Mouse (Mus musculus) embryo, embryonic 11.5 days (tissue): ENCODE measurements around the gene Ppm1b.
A peak's percentile ranks its signal among the peaks of the same experiment; 100 is the strongest.

Source experiments
- DNase-seq: peaks from one replicate; pipeline ENCODE4 v3.0.0-alpha.2; 2012; ENCODE audit warnings: low read depth, low spot score

Gene Ppm1b

DNA sequence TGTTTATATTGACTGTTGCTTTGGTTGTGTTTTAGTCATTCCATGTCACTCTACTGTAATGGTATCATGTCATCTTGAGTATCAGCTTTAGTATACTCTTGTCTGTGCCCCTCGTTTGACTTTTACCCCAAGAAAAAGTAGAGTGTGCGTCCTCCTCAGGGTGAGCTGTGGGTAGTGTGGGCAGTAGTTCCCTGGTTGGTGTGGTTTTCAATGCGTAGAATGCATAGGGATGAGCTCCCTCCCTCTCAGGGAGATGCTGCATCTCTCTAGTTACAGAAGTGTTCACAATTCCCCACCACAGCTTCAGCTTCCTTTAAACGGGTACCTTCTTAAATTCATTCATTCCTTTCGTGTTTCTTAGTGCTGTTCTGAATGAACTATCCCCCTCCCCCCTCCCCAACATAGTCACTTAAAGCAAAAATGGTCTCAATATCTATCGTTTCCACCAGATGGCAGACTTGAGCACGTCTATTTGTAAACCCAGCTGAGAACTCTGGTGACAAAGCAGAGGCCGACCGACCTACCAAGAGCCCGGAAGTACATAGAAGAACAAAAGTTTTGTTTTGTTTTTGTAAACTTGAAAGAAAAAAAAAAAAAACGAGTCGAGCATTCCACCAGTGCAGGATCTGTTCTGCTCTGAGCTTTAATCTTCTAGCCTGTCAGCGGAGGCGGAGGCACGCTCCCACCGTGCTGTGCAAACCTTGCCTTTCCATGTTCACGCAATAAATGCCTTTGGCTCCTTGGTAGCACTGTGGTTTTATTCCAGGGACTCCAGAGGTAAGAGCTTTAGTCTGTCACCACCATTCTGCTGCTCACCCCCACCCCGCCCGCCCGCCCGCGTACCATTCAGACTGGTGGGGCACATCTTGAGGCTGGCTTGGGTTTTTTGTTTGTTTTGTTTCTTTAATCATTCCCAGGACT, 67.0 kb downstream of the Ppm1b start:
- peak; percentile 65 for DNase-seq

DNA sequence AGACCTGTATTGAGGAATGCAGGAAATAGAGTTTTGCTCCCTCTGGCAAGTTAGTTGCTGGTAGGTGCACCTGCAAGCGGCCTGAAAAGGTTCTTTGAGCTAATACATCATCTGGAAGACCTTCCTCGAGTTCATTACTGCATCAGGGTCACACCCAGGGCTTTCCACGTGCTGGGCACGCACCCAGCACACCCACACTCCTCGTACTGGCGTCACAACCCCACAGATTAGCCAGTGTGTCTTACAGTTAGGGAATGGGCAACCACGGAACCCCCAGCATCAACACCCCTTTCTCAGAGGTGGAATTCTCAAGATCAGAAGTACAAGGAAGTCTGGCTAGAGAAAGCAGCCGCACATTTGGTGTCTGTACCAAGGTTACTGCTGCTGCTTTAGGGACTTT, 67.7 kb downstream of the Ppm1b start:
- DNase-seq = no peak

DNA sequence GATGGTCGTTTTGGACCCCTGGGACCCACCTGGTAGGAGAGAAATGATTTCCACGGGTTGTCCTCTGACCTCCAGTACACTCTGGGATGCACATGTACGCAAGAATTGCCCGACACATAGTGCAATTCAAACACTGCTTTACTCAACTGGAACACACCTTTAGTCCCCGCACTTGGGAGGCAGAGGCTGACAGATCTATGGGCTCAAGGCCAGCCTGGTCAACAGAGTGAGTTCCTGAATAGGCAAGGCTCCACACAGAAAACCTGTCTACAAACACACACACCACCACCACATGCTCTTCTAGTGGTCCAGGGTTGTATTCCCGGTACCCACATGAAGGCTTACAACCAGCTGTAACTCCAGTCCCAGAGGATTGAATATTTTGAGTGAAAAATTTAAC, 68.6 kb downstream of the Ppm1b start:
- no peak for DNase-seq

DNA sequence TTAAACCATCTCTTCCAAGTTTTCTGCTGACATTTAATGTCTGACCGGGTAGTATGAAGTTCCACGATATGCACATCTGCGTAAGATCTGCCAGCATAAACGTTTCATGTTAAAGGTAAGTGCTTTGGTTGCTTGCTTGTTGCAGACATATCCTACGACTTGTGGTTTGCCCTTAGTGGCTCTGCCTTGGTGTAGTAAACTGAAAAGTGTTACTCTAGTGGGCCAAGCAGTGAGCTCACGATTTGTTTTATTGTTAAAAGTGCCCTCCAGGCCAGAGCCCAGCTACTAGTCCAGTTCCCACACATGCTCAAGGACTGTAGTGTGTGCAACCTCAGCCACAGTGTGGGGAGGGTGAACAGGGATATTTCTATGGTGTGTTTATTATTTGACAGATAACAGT, 69.9 kb downstream of the Ppm1b start:
- DNase-seq = no peak

DNA sequence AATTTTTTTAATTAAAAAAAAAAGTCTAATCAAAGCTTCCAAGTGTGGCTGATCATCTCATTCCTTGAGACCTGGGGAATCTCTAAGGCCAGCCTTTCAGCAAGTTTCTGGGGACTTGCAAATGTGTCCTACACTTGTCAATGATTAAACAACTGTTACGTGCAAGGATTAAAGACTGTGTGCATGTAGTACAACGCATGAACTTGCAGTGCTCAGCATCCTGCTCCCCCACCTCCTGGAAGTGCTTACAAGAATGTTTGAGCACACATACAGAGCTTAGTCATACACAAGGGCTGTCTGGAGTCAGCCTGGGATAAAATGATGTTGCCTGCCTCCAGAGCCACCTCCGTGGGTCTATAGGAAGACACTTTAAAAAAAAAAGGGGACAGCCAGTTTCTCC, 70.7 kb downstream of the Ppm1b start:
- DNase-seq = no peak

DNA sequence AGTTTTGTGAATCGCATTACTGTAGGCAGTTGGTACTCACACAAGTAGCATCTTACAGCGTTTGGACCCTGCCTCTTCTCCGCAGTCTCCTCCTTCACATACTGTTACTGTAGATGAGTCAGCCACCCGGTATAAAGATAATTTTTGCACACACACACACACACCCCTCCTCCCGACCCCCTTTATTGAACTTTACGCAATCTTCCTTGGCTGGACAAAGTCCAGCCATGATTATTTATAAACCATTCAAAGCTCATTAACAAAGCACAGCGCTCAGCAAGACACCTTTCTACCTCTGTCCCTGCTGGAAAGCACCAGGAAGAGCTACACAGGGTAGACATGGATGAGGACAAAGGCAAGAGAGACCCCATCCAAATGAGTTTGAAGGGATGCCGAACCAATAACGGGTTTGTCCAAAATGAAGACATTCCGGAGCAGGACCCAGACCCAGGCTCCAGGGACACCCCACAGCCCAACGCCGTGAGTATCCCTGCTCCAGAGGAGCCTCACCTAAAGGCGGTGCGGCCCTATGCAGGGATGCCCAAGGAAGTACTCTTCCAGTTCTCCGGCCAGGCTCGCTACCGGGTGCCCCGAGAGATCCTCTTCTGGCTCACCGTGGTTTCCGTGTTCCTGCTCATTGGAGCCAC, 71.7 kb downstream of the Ppm1b start, which contains the start of gene Slc3a1:
Gene Slc3a1 (plus strand): TSS at position 284 of the 647 bp plus-strand sequence.
- no peak for DNase-seq

DNA sequence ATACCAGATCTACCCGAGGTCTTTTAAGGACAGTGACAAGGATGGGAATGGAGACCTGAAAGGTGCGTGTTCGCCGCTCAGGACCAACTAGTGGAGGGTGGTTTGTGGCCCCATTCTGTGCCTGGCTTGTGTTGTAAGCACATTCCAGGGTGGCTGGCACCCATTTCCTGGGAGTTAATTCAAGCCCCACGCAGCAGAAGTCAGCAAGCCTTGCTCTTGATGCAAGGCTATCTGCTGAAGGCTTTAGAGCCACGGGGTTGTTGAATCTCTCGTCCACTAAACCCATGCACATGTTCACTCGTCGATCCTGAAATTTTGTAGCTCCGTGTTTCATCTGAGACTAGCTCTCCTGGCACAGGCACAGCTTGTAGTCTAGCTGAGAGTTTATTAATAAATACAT, 72.3 kb downstream of the Ppm1b start:
- no peak for DNase-seq

DNA sequence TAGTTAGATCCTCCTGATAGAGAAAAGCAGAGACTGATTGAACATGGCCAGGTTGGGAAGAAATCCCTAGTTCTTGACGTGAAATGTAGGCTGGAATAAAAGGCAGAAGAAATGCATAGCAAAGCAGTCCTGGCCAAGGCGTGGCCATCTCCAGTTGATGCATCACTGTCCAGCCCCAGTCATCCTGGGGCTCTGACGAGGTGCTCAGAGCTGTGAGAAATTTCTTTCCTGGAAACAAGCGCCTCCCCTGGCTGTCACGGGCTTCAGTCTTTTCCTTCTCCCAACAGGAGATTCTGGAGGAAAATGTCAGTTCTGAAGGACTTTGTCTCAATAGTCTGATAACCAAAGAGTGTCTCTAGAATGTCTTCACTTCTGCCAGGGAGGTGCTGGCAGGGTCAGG, 74.1 kb downstream of the Ppm1b start:
- DNase-seq = no peak

DNA sequence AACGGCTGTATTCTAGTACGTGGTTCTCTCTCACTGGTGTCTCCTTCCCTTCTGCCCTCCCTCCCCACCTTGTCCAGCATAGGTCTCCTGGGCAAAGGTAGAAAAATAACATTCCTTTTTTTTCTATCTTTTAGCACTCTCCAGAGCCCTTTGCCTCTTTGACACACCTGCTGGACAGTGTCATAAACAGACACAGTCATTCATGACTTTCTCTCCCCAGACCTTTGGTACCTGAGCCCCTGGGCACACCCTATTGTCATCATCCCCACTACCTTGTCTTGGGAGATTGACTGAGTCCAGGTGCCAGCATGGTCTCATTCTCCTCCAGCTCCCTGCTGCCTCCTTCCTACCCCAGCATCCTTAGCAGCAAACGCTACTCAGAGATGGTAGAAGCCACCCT, 76.5 kb downstream of the Ppm1b start:
- no peak for DNase-seq

DNA sequence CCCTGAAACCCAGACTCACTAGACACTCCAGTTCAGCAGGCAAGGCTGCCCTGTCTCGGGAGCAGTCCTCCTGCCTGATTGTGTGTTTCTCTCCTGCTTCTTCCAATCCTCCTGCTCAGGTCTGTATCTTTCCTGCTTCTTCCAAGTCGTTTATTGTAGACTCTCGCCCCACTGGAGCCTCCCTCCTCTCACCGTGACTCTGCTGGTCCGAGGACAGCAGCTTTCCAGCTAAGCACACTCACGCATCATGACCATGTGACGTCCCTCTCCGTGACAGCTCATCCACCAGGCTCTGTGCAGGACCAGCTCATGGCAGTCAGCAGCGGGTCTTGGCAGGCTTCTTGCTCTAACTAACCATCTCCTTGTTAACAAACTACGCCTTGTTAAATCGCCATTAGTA, 77.5 kb downstream of the Ppm1b start:
- DNase-seq = no peak

DNA sequence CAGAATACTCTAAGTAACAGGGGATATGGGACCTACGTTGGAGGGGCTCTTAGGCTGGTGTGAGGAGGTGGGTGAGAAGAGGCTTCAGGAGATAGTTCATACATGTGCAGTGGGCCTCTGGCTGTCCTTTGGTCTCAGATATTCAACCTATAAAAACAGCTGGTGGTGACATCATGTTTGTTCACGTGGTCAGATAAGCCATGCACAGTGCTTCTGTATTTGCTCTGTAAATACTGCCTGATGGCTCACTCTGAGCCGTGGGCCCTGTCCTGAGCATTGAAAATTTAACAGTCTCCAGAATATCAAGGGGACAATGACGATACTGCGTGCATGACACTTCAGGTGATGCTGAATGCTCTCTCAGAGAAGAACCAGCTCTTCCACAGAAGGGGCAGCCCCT, 81.3 kb downstream of the Ppm1b start:
- no peak for DNase-seq

DNA sequence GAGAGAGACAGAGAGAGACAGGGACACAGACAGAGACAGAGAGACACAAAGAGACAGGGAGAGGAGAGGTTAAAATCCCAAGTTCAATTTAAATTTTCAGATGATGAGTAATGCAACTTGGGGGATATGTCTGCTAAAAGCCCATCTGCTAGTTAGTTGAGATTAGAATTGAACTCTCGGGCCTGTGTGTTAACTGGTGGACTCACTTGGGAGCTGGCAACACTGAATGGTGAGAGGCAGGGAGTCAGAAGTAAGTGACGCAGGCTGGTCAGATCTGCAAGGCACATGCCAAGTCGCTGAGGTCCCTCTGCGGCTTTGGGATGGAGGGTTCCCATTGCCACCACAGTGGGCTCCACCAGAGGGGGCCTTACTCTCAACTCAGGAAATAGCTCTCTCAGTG, 81.8 kb downstream of the Ppm1b start:
- DNase-seq = no peak

DNA sequence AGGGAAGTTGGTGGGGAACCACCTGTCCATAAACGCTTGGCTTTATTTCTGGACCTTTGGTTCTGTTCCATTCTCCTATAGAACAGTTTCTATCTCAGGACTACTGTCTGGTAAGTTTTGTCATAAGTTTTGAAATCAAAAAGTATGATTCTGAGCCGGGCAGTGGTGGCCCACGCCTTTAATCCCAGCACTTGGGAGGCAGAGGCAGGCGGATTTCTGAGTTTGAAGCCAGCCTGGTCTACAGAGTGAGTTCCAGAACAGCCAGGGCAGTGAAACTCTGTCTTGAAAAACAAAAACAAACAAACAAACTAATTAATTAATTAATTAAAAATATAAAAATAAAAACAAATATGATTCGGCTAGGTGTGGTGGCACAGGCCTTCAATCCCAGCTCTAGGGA, 82.2 kb downstream of the Ppm1b start:
- no peak for DNase-seq

DNA sequence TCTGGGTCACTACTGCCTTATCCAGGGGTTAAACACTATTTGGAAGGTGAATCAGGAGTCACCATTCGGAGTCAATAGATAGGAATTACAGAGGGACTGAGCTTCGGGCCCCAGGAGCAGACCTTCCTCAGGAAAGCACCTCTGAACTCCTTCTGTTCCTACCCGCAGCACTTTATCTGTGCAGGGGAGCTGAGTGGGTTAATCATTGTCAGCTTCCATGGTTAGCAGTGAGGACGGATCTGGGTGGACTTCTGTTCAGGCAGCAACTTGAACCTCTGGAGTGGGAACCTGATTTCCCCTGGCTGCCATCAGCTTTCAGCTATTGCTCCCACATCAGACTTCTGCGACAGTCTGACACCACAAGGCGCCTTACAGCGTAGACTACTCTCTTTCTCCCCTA, 84.4 kb downstream of the Ppm1b start:
- DNase-seq = no peak

DNA sequence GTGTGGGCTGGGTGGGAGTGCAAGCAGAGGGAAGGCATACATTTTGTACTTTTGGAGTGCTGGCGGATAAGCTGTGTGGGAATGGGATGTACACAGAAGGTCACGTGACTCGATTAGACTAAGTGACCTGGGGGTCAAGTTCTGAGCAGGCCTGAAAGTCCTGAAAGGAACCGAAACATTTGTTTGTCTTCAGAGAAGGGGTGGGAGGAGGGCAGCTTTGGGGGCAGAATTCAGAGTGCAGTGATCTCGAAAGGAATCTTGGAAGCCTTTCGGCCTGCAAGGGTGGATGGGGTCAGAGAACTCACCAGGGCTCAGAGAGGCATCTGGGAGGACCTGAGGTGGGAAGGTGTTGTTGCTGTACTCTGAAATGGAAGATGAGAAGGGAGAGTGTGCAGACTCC, 85.9 kb downstream of the Ppm1b start:
- DNase-seq = no peak

DNA sequence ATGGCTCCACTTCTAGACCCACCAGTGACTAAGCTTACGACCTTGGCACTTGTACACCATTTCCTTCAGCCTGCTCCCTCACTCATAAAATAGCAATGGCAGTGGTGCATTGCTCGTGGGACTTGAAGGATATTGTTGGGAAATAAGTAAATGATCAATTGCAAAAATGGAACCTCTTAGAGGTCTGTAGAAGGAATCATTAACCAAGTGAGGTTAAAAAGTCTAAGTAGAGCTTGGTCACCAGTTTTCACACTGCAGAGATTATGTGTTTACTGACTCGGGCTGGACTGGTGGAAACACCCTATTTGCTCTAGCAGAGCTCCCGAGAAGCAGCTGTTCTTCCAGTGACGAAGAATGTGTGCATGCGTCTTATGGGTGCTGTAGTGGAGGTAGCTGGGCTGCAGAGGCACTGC, 86.9 kb downstream of the Ppm1b start:
- no peak for DNase-seq

DNA sequence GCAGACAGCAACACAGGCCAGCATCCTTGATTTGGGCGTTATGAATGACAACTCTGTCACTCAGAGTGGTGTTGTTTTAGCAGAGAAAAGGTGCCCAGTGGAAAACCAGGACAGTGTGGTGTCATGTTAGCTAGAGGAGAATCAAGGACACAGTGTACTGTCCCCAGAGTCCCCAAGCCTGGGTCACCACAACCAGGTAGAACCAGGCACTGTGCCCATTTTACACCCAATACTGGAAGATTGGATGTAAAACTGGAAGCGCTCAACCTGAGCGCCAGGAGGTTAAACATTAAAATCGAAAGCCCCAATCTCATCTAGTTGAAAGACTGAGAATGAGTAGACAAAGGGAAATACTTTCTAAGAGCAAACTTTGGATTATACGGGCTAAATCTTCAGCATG, 87.9 kb downstream of the Ppm1b start:
- DNase-seq = no peak

DNA sequence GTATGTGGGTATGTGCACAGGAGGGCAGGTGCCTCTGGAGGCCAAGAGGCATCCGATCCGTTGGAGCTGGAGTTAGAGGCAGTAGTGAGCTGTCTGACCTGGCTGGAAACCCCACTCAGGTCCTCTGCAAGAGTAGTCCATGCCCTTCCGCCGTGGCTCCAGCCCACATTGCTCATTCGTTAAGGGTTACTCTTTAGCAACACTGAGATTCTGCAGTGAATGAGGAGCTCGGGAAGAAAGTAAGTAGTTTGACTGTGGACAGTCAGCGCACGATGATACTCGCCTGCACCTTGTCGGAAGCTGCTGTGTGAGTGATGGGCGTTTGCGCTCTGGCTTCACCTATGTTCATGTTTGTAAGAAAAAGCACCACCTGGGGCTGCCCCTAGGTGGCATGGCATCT, 88.6 kb downstream of the Ppm1b start:
- DNase-seq = no peak

DNA sequence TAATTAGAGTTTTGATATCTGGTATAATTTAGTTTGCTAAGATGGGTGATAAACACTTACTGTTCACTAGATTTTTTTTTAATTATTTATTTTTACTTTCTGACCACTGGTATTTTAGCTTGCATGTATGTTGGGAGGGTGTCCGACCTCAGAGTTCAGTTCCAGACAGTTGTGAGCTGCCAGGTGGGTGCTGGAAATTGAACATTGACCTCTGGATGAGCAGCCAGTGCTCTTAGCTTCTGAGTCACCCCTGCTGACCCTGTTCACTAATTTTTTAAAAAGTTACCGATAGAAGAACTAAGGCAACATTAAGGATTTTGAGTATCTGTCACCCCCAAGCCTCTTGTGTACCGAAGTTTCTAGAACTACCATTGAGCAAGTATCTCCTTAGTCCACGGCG, 91.8 kb downstream of the Ppm1b start:
- no peak for DNase-seq

DNA sequence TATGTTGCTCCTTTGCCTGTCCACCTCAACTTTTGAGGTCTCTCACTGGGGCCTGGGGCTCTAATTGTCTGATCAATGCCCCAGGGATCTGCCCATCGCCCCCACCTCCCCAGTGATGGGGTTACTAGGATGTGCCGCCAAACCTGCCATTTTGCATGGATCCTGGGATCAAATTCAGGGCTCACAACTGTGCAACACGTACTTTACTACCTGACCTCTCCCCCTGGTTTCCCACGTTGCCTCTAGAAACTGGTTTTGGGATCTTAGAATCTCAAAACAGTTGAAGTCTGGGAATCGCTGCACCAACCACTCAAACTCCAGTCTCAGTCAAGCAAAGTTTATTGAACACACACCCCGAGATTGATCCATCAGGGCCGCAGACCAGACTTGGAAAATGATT, 101.7 kb downstream of the Ppm1b start:
- DNase-seq = no peak

DNA sequence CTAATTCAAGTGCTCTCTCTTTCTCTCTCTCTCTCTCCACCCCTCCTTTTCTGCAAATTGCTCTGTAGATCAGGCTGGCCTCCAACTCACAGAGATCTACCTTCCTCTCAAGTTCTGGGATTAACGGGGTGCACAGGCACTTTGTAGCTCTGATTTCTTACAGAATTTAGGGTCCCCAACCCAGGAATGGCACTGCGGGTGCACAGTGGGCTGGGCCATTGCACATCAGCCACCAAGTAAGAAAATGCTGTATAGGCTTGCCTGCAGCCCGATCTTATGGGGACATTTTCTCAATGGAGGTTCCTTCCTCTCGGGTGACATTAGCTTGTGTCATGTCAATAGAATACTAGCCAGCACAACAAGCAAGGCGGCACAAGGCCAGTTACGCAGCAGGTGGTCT, 102.6 kb downstream of the Ppm1b start:
- no peak for DNase-seq

DNA sequence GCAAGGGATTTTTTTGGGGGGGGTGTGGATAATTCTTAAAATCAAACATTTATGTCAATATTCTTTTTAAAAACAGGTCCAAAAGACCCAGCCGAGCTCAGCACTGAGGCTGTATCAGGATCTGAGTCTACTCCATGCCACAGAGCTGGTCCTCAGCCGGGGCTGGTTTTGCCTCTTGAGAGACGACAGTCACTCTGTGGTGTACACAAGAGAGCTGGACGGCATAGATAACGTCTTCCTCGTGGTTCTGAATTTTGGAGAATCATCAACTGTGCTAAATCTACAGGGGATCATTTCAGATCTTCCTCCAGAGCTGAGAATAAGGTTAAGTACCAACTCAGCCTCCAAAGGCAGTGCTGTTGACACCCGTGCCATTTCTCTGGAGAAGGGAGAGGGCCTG, 107.0 kb downstream of the Ppm1b start:
- no peak for DNase-seq

DNA sequence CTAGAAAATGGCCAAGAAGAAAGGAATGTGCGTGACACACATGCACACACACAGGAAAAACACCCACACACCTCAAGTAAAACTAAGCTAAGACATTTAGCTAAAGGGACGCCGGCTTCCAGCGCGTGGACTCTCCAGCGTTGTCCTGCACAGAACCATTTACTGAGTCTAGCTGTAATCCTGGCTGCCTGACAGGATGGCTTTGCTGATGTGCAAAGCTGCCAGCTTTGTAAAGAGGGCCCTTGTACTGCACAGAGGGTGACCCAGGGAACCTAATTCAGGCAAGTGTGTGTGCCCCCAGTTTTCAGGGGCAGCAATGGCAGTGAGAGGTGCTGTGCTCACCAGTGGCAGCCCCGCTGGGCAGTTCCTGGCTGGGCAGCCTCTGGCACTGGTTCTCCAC, 110.8 kb downstream of the Ppm1b start:
- DNase-seq = no peak
